Mouse (Mus musculus): ENCODE data around the gene Npr2.

Gene Npr2

DNA sequence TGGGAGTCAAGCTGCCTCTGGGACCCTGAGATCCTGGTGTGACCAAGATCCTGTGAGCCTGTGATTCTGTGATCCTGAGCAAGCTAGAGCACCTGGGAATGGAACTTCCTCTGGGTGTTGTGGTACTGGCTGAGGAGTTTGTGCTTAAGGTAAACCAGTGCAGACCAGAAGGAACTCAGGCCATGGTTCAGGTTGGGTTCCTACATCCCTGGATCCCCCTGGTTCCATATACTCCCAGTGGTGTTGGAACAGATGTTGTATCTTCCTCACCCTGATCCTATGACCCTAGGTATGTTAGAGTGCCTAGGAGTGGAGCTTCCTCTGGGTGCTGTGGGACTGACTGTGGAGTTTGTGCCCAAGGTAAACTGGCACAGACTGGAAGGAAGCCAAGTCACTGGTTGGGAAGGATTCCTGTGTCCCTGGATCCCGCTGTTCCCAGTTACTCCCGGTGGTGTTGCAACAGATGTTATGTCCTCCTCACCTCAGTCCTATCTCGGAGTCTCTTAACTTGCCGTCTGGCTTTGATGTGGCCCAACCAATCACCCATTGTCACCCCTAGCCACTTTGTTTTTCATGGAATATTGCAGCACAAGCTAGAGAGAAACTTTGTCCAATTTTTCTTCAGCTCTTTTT lies 11.5 kb upstream of the Npr2 start:
- no peak for DNase-seq (ENCODE audit: low read depth in 2 of 2, low spot score in 2 of 2)

DNA sequence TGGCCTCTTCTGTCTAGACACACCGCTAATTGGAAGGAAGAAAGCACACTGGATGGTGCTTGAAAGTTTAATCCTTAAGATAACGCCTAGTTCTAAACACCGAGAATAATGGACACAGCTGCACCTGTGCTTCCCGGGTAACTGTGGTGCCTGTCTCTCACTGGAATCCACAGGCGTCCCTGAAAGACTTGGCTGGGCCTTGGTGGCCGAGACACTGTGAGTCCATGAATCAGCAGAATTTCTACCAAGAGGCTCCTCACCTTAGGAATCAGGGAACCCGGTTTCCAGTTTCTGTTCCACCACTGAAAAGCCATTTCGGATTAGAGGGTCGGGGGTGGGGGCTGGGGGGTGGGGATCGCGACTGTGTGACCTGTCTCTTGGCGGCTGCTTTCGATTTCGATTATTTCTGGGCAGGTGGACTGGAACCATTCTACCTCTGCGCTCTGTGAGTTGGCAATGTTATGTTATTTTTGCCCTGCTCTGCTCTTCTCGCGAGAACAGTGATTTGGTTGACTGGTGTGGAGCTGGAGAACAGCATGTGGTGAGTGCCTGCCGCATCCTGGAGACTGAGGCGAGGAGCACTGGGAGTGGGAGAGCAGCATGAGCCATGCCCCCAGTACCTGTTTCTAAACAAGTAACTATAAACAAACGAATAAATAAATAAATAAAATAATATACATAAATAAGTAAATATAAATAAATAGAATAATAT lies 2.5 kb upstream of the Npr2 start:
- DNase-seq (ENCODE audit: low read depth in 2 of 2, low spot score in 2 of 2), result no peak

DNA sequence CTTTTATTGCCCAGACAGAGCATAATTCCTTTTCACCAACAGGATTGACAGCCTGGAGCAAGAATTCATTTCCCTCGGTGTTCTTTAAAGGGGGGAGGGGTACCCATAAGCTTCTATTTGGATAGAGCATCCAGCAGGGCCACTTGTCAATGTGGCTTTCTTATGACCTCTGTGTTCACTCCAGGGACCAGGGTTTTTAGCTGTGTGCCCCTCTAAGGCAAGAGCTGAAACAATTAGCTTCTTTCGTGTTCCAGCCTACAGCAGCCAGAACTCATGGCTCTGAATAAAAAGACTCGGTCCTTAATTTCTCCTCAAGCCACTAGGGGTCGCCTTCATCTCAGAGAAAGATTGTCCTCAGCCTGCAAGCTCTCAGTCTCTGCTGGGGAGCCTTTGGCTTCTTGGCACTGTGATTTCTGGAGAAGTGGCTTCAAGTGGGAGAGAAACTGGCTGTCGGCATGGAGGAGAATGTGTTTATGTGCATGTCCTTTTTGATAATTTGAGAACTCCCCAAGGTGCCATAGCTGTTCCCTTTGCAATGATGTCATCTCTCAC lies 1.6 kb upstream of the Npr2 start:
- peak; percentile 62 to 70 for DNase-seq (ENCODE audit: low read depth in 2 of 2, low spot score in 2 of 2)

DNA sequence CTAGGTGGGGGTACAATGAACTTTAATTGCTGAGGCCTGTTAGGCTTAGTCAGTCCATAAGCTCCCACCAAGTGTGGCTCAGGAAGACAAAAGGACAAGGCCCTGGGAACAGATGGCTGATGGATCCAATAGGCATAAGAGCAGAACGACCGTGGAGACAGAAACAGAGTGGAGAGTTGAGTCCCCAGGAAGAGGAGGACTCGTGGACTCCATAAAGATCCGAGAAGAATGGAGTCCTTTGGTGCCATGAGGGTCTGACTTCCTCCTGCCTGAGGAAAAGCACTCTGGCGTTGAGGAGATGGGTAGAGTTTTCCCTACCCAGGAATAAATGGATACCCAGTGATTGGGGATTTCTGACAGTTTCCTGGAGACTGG lies 1.1 kb upstream of the Npr2 start:
- DNase-seq (ENCODE audit: low read depth in 2 of 2, low spot score in 2 of 2), result no peak

DNA sequence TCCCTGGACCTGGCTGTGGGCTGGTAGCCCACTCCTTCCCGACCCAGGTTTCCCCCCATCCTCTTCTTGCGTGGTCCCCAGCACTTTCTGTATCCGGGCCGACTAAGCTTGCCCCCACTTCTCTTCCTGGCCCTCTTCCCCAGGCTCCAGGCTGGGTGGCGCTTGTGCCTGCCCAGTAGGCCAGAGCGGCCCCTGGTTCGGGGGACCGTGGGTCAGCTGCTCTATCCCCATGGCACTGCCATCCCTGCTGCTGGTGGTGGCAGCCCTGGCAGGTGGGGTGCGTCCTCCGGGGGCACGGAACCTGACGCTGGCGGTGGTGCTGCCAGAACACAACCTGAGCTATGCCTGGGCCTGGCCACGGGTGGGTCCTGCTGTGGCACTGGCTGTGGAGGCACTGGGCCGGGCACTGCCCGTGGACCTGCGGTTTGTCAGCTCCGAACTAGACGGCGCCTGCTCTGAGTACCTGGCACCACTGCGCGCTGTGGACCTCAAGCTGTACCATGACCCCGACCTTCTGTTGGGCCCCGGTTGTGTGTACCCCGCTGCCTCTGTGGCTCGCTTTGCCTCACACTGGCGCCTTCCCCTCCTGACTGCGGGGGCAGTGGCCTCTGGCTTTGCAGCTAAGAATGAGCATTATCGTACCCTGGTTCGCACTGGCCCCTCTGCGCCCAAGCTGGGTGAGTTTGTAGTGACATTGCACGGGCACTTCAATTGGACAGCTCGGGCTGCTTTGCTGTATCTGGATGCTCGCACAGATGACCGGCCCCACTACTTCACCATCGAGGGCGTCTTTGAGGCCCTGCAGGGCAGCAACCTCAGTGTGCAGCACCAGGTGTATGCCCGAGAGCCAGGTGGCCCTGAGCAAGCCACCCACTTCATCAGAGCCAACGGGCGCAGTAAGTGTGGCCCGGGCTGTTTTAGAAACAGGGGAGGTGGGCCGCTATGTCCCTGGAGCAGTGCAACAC lies 503 bp downstream of the Npr2 start:
- DNase-seq (ENCODE audit: low read depth in 2 of 2, low spot score in 2 of 2), result no peak

DNA sequence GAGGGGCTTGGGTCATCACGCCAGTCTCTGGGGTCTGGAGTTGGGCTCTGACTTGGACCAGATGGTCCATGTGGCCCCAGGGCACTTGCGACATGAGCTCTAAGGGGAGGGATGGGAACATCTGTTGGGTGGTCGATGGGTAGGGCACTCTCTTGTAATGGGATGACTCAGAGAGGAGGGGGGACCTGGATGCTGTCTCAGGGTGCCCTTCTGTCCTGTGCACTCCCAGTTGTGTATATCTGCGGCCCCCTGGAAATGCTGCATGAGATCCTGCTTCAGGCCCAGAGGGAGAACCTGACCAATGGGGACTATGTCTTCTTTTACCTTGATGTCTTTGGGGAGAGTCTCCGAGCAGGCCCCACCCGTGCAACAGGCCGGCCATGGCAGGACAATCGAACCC lies 1.6 kb downstream of the Npr2 start:
- DNase-seq (ENCODE audit: low read depth in 2 of 2, low spot score in 2 of 2), result no peak

DNA sequence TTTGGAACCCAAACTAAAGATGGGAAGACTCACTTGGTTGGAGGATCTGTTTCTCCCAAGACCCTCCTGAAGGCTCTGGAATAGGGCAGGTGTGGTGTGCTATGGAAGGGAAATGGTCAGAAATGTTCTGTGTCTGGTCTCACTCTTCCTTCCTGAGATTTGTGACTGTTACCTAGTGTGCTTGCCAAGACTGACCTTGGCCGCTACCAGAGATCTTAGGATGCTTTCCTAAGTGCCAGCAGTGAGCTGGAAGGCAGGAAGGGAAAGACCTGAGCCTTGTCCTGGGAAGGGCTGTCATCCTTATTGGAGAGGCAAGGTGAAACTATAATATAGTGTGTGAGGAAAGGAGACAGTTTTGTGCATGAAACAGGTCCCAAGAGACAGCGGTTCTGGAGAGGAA lies 2.0 kb downstream of the Npr2 start:
- no peak for DNase-seq (ENCODE audit: low read depth in 2 of 2, low spot score in 2 of 2)

DNA sequence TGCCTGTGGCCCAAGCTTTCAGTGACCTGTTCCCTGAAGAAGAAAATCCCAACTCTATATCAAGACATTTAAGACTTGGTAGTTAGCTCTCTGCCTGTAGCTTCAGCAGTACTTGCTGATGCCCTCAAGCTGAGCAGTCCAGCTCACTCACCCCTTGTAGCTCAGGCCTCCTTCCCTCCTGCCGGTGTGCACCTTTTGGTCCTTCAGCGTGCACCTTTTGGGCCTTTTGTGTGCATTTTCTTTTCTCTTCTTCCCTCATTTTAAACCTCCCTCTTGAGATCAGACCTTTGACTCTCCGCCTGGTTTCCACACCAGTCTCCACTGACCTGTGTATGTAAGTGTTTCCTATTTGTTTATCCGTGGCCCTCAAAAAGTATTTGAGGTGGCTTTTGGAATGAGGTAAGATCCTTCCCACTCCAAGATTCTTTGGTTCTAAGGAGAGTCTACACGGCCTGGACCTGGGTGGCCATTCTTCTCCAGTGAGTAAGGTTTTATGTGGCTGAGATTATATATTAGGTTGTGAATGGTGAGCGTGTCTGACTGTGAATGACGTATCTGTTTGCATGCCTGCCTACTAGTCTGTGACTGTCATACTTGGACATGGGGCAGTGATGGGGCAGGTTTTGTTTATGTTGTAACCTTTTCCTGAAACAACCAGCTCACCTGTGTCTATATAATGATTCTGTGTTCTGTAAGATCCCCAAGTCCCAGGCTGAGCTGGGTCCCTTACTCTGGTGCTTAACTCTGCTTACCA lies 3.1 kb downstream of the Npr2 start:
- no peak for DNase-seq (ENCODE audit: low read depth in 2 of 2, low spot score in 2 of 2)

DNA sequence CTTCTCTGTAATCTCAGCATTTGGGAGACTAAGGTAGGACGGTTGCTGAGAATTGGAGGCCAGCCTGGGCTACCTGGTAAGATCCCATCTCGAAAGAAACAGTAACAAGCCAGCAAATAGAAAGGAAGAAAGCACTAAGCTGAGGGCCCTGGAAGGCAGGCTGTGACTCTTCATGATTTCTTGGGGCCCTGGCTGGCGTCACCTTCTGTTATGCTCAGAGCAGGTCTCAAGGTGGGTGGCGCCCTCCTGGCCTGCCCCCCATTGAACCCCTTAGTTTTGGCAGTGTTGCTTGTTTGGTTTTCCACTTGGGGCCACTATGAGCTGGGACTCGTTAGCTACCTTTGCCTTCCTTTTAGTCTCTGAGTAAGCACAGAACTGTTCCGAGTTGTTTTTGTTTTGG lies 5.0 kb downstream of the Npr2 start:
- DNase-seq (ENCODE audit: low read depth in 2 of 2, low spot score in 2 of 2), result no peak

DNA sequence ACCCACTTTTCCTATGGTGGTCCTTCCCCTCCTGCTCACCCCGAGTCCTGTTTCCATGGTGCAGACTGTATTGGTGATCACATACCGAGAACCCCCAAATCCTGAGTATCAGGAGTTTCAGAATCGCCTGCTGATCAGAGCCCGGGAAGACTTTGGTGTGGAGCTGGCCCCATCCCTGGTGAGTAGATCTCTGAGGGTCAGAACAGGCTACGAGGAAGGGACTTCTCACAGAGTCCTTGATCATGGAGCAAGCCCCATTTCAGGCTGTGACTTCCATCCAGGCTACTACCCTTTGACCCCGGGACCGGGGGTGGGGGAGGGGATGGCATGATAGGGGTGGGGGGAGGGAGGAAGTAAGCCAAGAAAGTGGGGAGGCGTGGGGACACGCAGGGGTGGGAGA lies 8.3 kb downstream of the Npr2 start:
- no peak for DNase-seq (ENCODE audit: low read depth in 2 of 2, low spot score in 2 of 2)

DNA sequence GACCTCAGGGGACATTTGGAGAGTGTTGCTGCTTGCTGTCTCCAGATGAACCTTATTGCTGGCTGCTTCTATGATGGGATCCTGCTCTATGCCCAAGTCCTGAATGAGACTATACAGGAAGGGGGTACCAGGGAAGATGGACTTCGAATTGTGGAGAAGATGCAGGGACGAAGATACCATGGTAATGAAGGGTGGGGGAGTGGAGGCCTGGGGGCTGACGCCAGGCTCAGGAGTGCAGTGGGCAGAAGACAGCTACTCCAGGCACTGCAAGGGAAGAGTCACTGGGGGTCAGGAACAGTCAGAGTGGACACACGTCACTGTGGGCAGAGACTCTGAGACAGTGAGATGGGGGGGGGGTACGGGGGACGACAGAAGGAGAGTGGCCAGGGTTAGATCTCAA lies 8.8 kb downstream of the Npr2 start:
- no peak for DNase-seq (ENCODE audit: low read depth in 2 of 2, low spot score in 2 of 2)

DNA sequence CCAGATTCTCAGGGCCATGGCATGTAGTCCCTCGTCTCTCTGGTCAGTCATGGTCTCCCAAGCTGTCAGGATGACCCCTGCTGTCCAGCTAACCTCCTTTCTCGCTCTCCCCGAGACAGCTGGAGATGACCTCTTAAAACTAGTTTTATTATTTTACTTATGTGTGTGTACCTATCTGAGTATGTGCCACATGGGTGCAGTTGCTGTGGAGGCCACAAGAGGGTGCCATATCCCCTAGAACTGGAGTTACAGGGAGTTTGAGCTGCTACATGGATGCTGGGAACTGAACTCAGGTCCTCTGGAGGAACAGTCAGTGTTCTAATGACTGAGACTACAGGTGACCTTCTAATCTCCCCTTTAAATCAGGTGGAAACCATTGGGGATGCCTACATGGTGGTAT lies 18.0 kb downstream of the Npr2 start:
- DNase-seq (ENCODE audit: low read depth in 2 of 2, low spot score in 2 of 2), result no peak

DNA sequence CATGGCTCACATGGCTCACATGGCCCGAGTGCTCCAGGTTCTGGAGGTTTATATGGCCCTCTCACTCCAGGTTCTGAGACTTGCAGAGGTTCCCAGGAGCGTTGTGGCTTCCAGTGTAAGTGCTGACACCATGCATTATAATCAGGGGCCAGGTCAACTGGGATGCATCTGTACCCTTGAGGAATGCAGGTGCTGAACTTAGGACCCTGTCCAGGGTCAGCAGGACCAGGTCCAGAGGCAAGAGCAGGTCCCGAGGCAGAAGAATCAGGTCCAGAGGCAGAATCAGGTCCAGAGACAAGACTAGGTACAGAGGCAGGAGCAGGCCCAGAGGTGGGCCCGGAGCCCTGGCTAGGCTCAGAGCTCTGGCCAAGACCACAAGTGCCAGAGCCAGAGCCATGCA lies 21.0 kb downstream of the Npr2 start:
- no peak for DNase-seq (ENCODE audit: low read depth in 2 of 2, low spot score in 2 of 2)

DNA sequence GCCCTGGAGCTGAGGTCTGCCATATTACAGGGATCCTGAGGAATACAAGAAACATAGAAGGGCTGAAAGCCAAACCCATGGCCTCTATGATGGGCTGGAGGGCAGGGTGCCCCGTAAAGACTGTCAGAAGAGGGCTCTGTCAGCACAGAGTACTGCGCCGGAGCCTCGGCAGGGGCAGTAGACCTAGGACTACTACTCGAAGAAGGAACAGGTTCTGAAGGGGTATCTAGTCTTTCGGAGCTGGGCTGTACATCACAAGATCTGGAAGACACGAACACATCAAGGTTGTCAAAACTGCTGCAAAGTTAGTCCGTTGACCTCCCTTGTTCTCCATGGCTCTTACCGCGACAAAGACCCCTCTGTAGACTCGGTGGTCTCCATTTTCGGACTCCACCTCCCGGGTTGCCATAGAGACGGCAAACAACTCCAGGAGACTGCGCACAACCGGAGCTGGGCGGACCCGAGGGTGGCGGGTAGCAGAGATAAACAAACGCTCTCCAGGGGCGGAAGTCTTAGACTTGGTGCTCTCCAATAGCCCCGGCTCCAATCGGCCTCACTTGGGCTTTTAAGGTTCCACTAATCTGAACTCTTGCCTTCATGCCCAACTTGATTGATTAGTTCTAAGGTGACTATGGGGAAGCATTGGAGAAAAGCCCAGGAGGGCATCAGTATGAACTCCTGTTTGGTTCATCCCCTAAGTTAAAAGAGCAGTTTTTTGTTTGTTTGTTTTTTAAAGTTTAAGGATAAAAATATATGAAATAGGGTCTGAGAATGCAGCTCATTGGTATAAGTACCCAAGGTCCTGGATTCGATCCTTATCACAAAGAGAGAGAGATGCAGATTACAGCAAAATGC lies 21.7 kb downstream of the Npr2 start, which contains the start of gene Spag8:
TSS of gene Spag8 (minus strand) at position 434 of the 855 bp plus-strand sequence.
- DNase-seq (ENCODE audit: low read depth in 2 of 2, low spot score in 2 of 2), result peak in 1 of 2 experiments; percentile 20

DNA sequence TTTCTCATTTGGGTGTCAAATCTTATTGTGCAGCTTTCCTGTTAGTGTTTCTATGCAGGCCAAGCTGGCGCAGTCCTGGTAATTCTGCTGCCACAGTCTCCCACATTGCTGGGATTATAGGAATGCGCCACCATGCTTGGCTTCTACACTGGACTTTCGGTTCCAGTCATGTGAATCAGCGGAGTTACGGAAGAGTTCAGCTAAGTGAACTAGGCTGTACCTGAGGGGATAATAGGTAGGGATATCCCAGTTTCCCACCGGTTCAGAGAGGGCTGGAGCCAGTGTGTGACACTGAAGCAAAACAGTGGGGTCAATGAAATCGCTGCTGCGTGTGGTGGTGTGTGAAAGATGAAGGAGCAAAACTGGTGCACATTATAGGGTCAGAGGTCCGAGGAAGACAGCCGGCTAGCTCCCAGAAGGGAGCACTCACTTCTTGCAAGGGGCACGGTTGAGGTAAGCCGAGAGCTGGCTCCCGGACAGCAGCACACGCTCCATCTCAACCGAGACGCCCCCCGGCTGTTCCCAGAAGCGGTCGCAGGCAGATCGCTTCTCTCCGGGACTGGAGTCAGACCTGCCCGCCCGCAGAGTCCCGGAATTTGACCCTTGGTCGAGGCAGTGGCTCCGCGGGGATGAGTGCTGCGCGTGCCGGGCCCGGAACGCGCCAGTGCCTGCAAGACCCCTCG lies 24.1 kb downstream of the Npr2 start:
- no peak for DNase-seq (ENCODE audit: low read depth in 2 of 2, low spot score in 2 of 2)

DNA sequence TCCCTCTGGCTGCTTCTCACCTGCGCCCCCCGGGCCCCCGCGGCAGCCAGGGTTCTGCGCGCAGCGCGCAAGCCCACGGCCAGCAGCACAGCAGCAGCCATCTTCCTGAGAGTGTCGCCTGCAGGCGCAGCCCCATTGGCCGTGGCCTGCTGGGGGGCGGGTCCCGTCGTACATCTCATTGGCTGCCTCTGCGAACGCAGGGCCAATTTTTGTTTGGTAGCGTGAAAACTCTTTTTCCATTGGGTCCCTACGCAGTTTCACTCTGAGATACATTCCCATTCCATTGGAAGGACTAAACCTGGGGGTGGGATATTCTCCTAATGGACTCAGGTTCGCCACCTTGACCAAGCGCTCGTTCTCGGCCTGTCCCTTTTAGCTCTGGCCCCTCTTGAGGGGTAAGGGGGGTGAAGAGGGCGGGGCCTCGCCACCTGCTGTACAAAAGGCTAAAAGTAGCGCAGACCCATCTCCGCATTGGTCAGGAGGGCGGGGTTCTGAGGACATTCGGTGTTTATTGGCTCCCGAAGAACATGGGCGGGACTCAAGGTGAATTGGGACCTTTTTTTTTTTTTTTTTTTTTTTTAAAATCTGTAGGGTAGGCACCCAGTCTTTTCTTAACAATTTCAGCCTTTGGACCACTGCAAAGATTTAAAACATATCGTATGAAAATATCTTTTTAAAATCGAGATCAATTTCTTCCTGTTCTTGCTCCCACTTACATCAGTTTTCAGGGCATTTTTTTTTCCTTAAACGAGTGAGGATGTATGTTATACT lies 24.8 kb downstream of the Npr2 start, which contains the start of gene Hint2:
TSS of gene Hint2 (minus strand) at position 128 of the 771 bp plus-strand sequence.
- DNase-seq (ENCODE audit: low read depth in 2 of 2, low spot score in 2 of 2), result peak; percentile 87 to 89

DNA sequence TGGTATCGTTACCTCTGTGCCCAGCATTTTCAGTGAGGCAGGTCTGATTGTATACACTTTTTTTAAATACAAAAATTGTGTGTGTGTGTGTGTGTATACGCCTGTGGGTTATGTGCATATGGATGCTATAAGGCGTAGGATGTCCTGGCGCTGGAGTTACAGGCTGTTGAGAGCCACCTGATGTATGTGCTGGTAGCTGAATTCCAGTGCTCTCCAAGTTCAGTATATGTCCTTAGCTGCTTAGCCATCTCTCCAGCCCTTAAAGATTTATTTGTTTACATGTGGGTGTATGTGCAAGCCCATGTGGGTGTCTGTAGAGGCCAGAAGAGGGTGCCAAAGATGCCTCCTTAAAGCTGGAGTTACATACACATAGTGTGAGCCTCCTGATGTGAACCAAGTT lies 25.4 kb downstream of the Npr2 start:
- DNase-seq (ENCODE audit: low read depth in 2 of 2, low spot score in 2 of 2), result no peak

DNA sequence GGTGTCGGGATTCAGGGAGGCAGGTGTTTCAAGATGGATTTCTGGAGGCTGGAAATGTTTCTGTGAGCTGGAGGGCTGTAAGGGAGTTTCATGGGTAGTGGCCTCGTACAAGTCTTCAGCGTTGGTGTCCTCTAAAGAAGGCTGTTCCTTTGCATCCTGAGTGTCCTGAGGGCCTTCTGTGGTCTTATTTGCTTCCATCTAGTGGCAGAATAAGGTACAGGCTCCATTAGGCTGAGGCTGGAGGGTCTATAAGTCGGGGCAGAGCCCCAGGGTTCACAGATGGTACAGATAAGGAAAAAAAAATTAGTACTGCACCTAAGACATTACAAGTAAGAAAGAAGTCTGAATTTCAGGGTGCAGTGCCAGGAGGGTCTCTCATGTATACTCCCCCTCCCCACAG lies 34.7 kb downstream of the Npr2 start:
- no peak for DNase-seq (ENCODE audit: low read depth in 2 of 2, low spot score in 2 of 2)
